Mouse (Mus musculus) heart, adult 2 months (tissue): Measurements from ENCODE around the gene Capn8.

ENCODE experiments used
- CTCF ChIP-seq: fragments of 200-600 bp; IDR thresholded peaks from 2 replicates; pipeline ENCODE4 v1.8.1; 2022; ENCODE audit warnings: antibody characterized with exemption, mild to moderate bottlenecking, moderate library complexity
- EP300 ChIP-seq: fragments of 200-500 bp; IDR thresholded peaks from 2 replicates; pipeline ENCODE4 v1.6.1; 2011; ENCODE audit warnings: low read depth, low read length, control low read depth; ENCODE audit not compliant: insufficient read depth
- POLR2A ChIP-seq: fragments of 200-500 bp; IDR thresholded peaks from 2 replicates; pipeline ENCODE4 v1.6.1; 2011; ENCODE audit warnings: mild to moderate bottlenecking, low read depth, low read length, control low read depth; ENCODE audit not compliant: insufficient read depth

DNA sequence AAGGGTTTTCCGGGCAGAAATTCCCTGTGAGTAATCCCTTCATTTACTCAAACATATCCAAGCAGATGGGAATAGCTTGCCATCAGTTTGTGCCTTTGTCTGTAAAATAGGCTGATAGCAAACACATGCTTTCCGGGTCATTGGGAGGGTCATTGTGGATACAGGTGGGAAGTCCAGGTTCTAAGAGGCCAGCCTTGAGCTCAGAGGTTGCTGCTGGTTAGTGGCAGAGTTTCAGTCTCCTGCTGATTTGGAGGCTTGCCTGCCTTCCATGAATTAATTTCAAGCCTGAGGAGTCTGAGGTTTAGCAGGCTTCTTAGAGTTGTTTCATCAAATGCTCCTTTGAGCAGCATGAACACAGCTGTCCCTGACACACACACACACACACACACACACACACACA lies 78.0 kb downstream of the Capn8 start:
- TF ChIP-seq CTCF (no peak), POLR2A (no peak), EP300 (no peak)
